Mouse (Mus musculus): Measurements from ENCODE around the gene Apobec1. TPM values are rescaled to one million over a fixed set of nuclear protein-coding genes. Genes with fewer than 3 reads are reported as not detected.
"Not testable (repeated sequence)": the region's sequence is repeated elsewhere in the genome, so short reads cannot be mapped to it uniquely, and the experiment has no call there.

Apobec1 gene
- polyA plus RNA-seq, 1 experiment from 2014 or later: 0.04 TPM

DNA sequence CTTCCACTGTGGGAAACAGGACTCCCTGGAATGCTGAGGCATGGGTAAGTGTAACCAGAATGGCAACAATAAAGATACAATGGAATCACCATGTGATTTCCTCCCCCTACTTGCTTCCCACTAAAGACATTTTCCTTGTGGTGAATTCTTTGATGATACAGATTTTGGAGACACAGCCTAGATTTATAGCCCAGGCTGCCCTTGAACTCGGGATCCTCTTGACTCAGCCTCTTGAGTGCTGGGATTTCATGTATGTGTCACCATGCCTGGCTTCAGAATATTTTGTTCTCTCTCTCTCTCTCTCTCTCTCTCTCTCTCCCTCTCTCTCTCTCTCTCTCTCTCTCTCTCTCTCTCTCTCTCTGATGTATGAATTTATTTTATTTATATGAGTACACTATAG, 23.2 kb downstream of the Apobec1 start:
- peaks cover 5% of the 10 kb centered on the region for H3K27me3 ChIP-seq
- ATAC-seq (no peak), DNase-seq (ENCODE audit: low read depth, low spot score) (no peak)
- no peak for TF ChIP-seq CTCF (IDR thresholded peaks at IDR 0.05)
- ChIA-PET POLR2A (no interaction called here), CTCF (no interaction called here)
- in situ Hi-C loops (cut with MboI; ENCODE audit: low pct_unique_long_range_greater_than_20kb): no loop called here

DNA sequence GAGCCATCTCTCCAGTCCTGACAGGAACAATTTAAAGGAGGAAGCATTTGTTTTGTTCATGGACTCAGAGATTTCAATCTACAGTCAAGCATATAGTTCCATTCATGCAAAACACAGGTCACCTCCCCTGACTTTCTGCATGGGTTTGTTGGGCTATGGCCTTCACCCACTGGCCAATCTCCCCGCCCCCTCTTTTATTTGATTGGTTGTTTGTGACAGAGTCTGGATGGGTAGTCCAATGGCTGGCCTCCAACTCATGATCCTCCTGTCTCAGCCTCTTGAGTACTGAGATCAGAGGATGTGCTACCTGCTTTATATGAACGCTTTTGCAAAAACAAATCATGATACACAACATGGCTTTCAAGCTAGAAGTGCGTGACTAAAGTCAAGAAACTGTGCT, 25.2 kb downstream of the Apobec1 start:
- no peak for ATAC-seq
- no peak for TF ChIP-seq CTCF (IDR thresholded peaks at IDR 0.05)
- peaks cover 5% of the 10 kb centered on the region for H3K27me3 ChIP-seq
- ChIA-PET POLR2A (no interaction called here), CTCF (interaction anchor here (0.6 kb wide), 1 partner anchor 11 kb away, joined by 3 read pairs; no protein-coding TSS in a partner anchor)
- no peak for DNase-seq (ENCODE audit: low read depth, low spot score)
- in situ Hi-C loops (cut with MboI; ENCODE audit: low pct_unique_long_range_greater_than_20kb): no loop called here

DNA sequence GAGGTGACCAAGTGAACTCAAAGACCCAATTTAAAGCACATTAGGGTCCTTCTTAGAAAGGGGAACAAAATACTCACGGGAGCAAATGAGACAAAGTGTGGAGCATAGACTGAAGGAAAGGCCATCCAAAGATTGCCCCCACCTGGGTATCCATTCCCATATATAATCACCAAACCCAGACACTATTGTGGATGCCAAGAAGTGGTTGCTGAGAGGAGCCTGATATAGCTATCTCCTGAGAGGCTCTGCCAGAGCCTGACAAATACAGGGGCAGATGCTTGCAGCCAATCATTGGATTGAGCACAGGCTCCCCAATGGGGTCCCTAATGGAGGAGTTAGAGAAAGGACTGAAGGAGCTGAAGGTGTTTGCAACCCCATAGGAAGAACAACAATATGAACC, 27.2 kb downstream of the Apobec1 start:
- DNase-seq (ENCODE audit: low read depth, low spot score); H3K27me3 ChIP-seq; ATAC-seq; in situ Hi-C loops (cut with MboI; ENCODE audit: low pct_unique_long_range_greater_than_20kb): not testable (repeated sequence)
- ChIA-PET POLR2A (interaction anchor here (1.6 kb wide), 1 partner anchor 9 kb away, joined by 4 read pairs; no protein-coding TSS in a partner anchor), CTCF (interaction anchor here (1.4 kb wide), 1 partner anchor 19 kb away, joined by 7 read pairs; no protein-coding TSS in a partner anchor)

DNA sequence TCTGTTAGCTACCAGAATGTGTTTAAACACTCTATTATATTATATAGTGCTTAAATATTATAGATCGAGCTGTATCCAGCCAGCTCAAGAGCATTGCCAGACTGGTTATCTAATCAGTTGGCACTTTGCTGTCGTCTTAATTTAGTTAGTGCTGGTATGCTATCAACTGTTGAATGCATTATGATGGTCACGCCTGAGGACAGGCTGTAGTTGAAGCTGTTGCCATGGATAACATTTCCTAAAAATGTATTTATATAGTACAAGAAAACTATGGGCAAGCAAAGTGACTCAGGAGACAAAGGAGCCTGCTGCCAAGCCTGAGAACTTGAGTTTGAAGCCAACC, 30.7 kb downstream of the Apobec1 start:
- POLR2A ChIA-PET: no interaction called here
- in situ Hi-C loops (cut with MboI; ENCODE audit: low pct_unique_long_range_greater_than_20kb): no loop called here
- peaks cover 7% of the 10 kb centered on the region for H3K27me3 ChIP-seq
- CTCF ChIA-PET: interaction anchor here (2.4 kb wide), 1 partner anchor 15 kb away, joined by 8 read pairs; no protein-coding TSS in a partner anchor
- DNase-seq (ENCODE audit: low read depth, low spot score) (no peak), ATAC-seq (no peak)
- no peak for TF ChIP-seq CTCF (IDR thresholded peaks at IDR 0.05)

DNA sequence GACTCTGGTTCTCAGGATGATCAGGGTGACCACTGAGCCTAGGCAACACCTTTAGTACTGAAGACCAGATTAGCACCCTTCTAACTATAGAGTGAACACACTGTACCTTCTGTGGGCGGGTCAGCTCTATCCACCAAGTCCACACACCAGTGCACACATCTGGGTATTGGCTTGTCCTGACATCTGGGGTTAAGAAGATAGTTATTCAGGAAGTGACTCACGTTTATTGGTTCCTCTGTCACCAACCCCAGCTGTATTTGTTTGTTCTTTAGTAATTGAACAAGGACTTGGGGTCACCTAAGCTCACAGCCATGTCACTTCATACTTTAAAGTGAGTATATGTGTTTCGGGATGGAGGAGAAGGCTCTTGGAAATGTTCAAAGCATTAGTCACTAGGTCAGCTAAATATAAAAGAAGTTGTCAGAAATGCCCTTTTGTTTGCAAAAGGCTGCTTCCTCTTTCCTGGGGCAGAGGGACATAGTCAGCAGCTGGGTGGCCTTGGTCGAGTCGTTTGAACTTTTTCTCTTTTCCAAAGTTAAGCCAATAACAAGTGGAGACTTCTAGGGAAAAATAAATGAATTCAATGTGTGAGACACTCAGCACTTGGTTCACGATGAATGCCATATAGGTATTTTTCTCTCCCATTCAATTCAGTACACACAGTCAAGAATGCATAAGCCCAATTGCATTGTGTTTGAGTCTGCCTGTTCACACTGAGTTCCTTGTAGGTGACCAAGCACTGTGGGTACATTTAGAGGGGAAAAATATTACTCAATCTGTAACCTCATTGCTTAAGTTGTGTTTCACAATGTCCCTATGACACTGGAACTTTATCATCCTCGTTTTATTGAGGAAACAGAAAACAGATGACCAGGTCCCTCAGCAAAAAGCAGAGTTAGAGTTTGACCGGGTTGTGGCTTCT, 31.3 kb downstream of the Apobec1 start:
- TF ChIP-seq CTCF (IDR thresholded peaks at IDR 0.05): no peak
- no peak for DNase-seq (ENCODE audit: low read depth, low spot score)
- POLR2A ChIA-PET: no interaction called here
- no peak for ATAC-seq
- CTCF ChIA-PET: interaction anchor here (2.4 kb wide), 1 partner anchor 14 kb away, joined by 8 read pairs; no protein-coding TSS in a partner anchor
- in situ Hi-C loops (cut with MboI; ENCODE audit: low pct_unique_long_range_greater_than_20kb): no loop called here
- H3K27me3 ChIP-seq: peaks cover 7% of the 10 kb centered on the region

DNA sequence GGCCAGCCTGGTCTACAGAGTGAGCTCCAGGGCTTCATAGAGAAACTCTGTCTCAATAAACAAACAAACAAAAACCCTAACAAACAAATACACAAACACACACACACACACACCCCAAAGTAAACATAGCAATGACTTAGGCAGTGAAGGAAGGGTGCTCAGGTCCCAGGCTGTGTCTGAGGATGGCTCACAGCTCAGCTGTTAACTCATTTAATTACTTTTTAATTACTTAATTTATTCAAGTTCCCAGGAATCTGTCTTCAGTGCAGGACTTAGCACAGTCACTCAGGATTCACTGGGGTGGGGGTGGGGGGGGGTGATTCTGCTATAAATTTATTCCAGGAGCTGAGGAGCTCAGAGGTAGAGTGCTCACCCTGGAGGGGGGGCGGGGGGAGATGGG, 32.5 kb downstream of the Apobec1 start:
- ATAC-seq: no peak
- peaks cover 7% of the 10 kb centered on the region for H3K27me3 ChIP-seq
- TF ChIP-seq CTCF (IDR thresholded peaks at IDR 0.05): no peak
- ChIA-PET POLR2A (no interaction called here), CTCF (no interaction called here)
- in situ Hi-C loops (cut with MboI; ENCODE audit: low pct_unique_long_range_greater_than_20kb): loop anchor here (10.0 kb wide), 1 partner anchor 175 kb away; no protein-coding TSS in a partner anchor
- DNase-seq (ENCODE audit: low read depth, low spot score): no peak

DNA sequence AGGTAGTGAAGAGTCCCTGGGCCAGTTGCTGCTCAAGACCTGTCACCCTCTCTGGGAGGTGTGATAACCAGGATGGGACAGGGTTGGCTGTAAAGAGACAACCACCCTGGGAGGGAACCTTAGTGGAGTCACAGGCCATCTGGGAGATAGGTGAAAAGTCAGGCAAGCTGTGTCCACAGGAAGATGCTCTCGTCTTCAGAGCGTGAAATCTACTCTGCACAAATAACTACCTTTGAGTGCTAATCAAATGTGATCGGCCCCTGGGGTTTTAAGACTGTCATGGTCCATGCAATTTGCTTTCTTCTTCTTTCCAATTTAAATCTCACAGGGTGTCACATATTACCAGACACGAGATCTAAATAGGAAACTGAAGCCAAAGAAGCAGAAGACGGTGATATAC, 33.1 kb downstream of the Apobec1 start:
- CTCF ChIA-PET: no interaction called here
- in situ Hi-C loops (cut with MboI; ENCODE audit: low pct_unique_long_range_greater_than_20kb): loop anchor here (10.0 kb wide), 1 partner anchor 174 kb away; no protein-coding TSS in a partner anchor
- DNase-seq (ENCODE audit: low read depth, low spot score) (no peak), ATAC-seq (no peak)
- POLR2A ChIA-PET: no interaction called here
- H3K27me3 ChIP-seq: peaks cover 7% of the 10 kb centered on the region
- no peak for TF ChIP-seq CTCF (IDR thresholded peaks at IDR 0.05)

DNA sequence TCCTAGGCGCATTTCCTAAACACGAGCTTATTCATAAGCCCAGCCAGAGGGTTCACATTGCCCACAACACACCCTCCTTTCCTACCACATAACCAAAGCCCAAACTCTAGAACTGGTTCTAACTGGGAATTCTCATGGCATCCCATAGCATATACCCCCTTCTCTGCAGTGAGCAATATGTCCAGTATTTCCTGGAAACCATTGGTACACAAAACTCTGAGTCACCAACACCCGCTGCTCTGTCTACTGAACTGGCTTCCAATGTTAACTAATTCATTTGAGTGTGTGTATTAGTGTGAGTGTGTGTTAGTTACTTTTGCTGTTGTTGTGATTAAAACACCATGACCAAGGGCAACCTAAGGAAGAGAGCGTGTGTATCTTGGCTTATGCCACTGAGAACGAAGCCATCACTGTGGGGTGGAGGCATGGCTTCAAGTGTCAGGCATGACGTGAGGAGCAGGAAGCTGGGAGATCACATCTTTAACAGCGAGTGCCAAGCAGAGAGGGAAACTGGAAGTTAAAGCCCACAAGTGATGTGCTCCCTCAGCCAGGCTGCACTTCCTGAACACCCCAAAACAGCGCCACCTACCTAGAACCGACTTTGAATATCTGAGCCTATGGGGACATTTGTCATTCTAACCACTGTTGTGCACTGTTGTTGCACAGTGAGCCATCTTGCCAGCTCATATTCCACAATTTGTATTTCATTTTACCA, 37.0 kb downstream of the Apobec1 start:
- CTCF ChIA-PET: interaction anchor here (1.4 kb wide), 1 partner anchor 12 kb away, joined by 3 read pairs; no protein-coding TSS in a partner anchor
- POLR2A ChIA-PET: interaction anchor here (1.5 kb wide), 1 partner anchor 10 kb away, joined by 4 read pairs; no protein-coding TSS in a partner anchor
- in situ Hi-C loops (cut with MboI; ENCODE audit: low pct_unique_long_range_greater_than_20kb): loop anchor here (10.0 kb wide), 1 partner anchor 170 kb away; no protein-coding TSS in a partner anchor
- ATAC-seq (no peak), DNase-seq (ENCODE audit: low read depth, low spot score) (no peak)
- H3K27me3 ChIP-seq: peaks cover 23% of the 10 kb centered on the region
- no peak for TF ChIP-seq CTCF (IDR thresholded peaks at IDR 0.05)

DNA sequence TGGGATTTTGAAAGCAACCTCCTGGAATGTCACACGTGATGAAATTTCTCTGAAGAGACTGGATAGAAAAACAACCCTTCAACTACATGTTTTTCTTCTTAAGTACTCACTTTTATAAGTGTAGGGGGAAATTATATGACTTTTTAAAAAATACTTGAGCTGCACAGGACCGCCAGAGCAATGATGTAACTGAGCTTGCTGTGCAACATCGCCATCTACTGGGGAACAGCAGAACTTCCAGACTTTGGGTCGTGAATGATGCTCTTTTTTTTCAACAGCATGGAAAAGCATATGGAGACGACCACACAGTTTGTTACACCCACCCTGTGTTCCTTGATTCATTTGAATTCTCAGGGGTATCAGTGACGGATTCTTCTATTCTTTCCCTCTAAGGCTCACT, 39.8 kb downstream of the Apobec1 start:
- TF ChIP-seq CTCF (IDR thresholded peaks at IDR 0.05): peak; percentile 88

DNA sequence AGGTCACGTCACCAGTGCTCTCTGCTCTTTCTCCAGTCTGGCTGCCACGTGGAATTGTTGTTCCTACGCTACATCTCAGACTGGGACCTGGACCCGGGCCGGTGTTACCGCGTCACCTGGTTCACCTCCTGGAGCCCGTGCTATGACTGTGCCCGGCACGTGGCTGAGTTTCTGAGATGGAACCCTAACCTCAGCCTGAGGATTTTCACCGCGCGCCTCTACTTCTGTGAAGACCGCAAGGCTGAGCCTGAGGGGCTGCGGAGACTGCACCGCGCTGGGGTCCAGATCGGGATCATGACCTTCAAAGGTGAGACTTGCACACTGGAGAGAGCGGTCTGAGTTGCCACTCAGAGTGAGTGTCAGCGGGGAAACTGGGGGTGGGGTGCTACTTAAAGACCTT, 41.2 kb downstream of the Apobec1 start:
- ChIA-PET POLR2A (no interaction called here), CTCF (no interaction called here)
- TF ChIP-seq CTCF (IDR thresholded peaks at IDR 0.05): no peak
- ATAC-seq (no peak), DNase-seq (ENCODE audit: low read depth, low spot score) (no peak)
- in situ Hi-C loops (cut with MboI; ENCODE audit: low pct_unique_long_range_greater_than_20kb): loop anchor here (5.0 to 10.0 kb wide), 2 partner anchors 64 to 166 kb away; partner anchors contain the start of gene Rimklb
- peaks cover 25% of the 10 kb centered on the region for H3K27me3 ChIP-seq

More for the DNA sequence above, 39.8 kb downstream of the Apobec1 start:
- POLR2A ChIA-PET: no interaction called here
- peak; percentile 9 for DNase-seq (ENCODE audit: low read depth, low spot score)
- in situ Hi-C loops (cut with MboI; ENCODE audit: low pct_unique_long_range_greater_than_20kb): loop anchor here (5.0 to 10.0 kb wide), 2 partner anchors 65 to 168 kb away; partner anchors contain the start of gene Rimklb
- H3K27me3 ChIP-seq: peaks cover 19% of the 10 kb centered on the region
- no peak for ATAC-seq
- CTCF ChIA-PET: interaction anchor here (0.9 kb wide), 1 partner anchor 38 kb away, joined by 3 read pairs; no protein-coding TSS in a partner anchor
